Mouse (Mus musculus): ENCODE results near the gene Arpc1a. TPM values are rescaled to one million over a fixed set of nuclear protein-coding genes. Genes with fewer than 3 reads are reported as not detected.
"Not testable (repeated sequence)": the region's sequence is repeated elsewhere in the genome, so short reads cannot be mapped to it uniquely, and the experiment has no call there.

Arpc1a gene
- total and polyA plus RNA-seq, 3 experiments: 85.8 to 306 (median 187) TPM

DNA sequence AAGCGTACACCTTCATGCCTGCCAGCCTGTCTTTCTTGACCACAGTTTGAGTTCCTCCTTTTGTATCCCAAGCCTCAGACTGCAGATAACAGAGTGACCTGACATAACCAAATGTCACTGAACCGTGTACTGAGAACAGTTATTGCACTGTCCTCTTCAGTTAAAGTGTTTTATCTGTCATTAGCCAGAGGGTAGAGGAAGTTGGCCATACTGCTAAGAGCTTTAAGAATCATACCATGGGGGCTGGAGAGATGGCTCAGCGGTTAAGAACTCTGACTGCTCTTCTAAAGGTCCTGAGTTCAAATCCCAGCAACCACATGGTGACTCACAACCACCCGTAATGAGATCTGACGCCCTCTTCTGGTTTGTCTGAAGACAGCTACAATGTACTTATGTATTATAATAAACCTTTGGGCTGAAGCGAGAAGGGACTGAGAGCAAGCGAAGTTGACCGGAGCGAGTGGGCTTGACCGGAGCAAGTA lies 14.8 kb downstream of the Arpc1a start (continued):
- peak; percentile 88 for TF ChIP-seq POLR2AphosphoS2 (IDR thresholded peaks at IDR 0.05; ENCODE audit: low read length)
- TF ChIP-seq JUND (IDR thresholded peaks at IDR 0.05; ENCODE audit: low read depth, low read length): peak; percentile 67; the same call in 1 of the 2 replicates
- TF ChIP-seq SIN3A (IDR thresholded peaks at IDR 0.05; ENCODE audit: low read length): peak; percentile 79
- TF ChIP-seq TAL1 (IDR thresholded peaks at IDR 0.05; ENCODE audit: low read length): peak; percentile 86
- TF ChIP-seq E2F4 (IDR thresholded peaks at IDR 0.05; ENCODE audit: borderline replicate concordance, low read depth, low read length): no peak

- no peak overlapping the region for H3K4me3 ChIP-seq (ENCODE audit: control insufficient read depth in 1 of 2, insufficient read depth in 1 of 2, low read depth in 2 of 2, low read length in 2 of 2)
- peaks cover 28 to 31% of the 10 kb centered on the region in 2 experiments for H3K36me3 ChIP-seq (ENCODE audit: control insufficient read depth in 1 of 2, insufficient read depth in 2 of 2, low read length in 2 of 2)
- H3K79me2 ChIP-seq (ENCODE audit: control insufficient read depth, insufficient read depth, low read length, poor library complexity): no peaks in the 10 kb centered on the region
- no peaks in the 10 kb centered on the region for H3K27me3 ChIP-seq (ENCODE audit: control insufficient read depth in 1 of 2, insufficient read depth in 2 of 2, low read length in 2 of 2)
- H3K9ac ChIP-seq (ENCODE audit: control insufficient read depth, low read depth, low read length, poor library complexity, severe bottlenecking): no peak overlapping the region
- H3K4me1 ChIP-seq (ENCODE audit: control insufficient read depth in 1 of 2, insufficient read depth in 2 of 2, low read length in 2 of 2): peaks cover 13 to 35% of the 10 kb centered on the region in 2 experiments
- no peaks in the 10 kb centered on the region for H3K9me3 ChIP-seq (replicated peaks; ENCODE audit: insufficient read depth, low read length)
- no peak overlapping the region for H3K27ac ChIP-seq (ENCODE audit: control insufficient read depth, low read depth, low read length)
- TF ChIP-seq GABPA (IDR thresholded peaks at IDR 0.05; ENCODE audit: low read depth, low read length) (no peak), USF2 (IDR thresholded peaks at IDR 0.05; ENCODE audit: borderline replicate concordance in 1 of 2, insufficient read depth in 1 of 2, low read depth in 1 of 2, low read length in 2 of 2) (no peak), CHD2 (IDR thresholded peaks at IDR 0.05; ENCODE audit: low read length) (no peak), MEF2A (IDR thresholded peaks at IDR 0.05; ENCODE audit: extremely low read depth, insufficient replicate concordance, low read depth, low read length, poor library complexity, severe bottlenecking) (no peak), GATA1 (IDR thresholded peaks at IDR 0.05; ENCODE audit: low read depth, low read length) (no peak), ETS1 (IDR thresholded peaks at IDR 0.05; ENCODE audit: low read depth, low read length) (no peak), JUND (IDR thresholded peaks at IDR 0.05; ENCODE audit: low read depth, low read length) (no peak), MYB (IDR thresholded peaks at IDR 0.05; ENCODE audit: low read depth, low read length) (no peak), CTCF (IDR thresholded peaks at IDR 0.05 in 2 of 3, conservative IDR thresholded peaks at IDR 0.05 in 1 of 3; ENCODE audit: control insufficient read depth in 1 of 3, insufficient read depth in 1 of 3, low read depth in 2 of 3, low read length in 3 of 3, poor library complexity in 1 of 3, severe bottlenecking in 1 of 3) (no peak), TAL1 (IDR thresholded peaks at IDR 0.05; ENCODE audit: low read length) (no peak), RCOR1 (IDR thresholded peaks at IDR 0.05; ENCODE audit: low read depth, low read length) (no peak), RAD21 (IDR thresholded peaks at IDR 0.05; ENCODE audit: low read depth, low read length) (no peak), POLR2A (IDR thresholded peaks at IDR 0.05; ENCODE audit: control insufficient read depth in 1 of 2, insufficient read depth in 1 of 2, low read depth in 1 of 2, low read length in 2 of 2, poor library complexity in 1 of 2) (no peak), UBTF (IDR thresholded peaks at IDR 0.05; ENCODE audit: borderline replicate concordance, insufficient read depth, low read depth, low read length) (no peak), MAFK (IDR thresholded peaks at IDR 0.05; ENCODE audit: borderline replicate concordance, low read depth, low read length) (no peak), POLR2AphosphoS5 (IDR thresholded peaks at IDR 0.05; ENCODE audit: borderline replicate concordance, low read depth, low read length) (no peak), ZC3H11A (IDR thresholded peaks at IDR 0.05; ENCODE audit: low read depth, low read length) (no peak), POLR2AphosphoS2 (IDR thresholded peaks at IDR 0.05; ENCODE audit: low read length) (no peak), EP300 (IDR thresholded peaks at IDR 0.05; ENCODE audit: low read depth in 1 of 2, low read length in 2 of 2) (no peak)
- DNase-seq (ENCODE audit: low read depth, low spot score): no peak
Observed at GRCm38 (mm10) chr5:145100960-145101359, 17.3 kb downstream of the Arpc1a start.

- H3K27ac ChIP-seq (ENCODE audit: control insufficient read depth, low read depth, low read length); H3K9ac ChIP-seq (ENCODE audit: control insufficient read depth, low read depth, low read length, poor library complexity, severe bottlenecking); H3K4me3 ChIP-seq (ENCODE audit: control insufficient read depth in 1 of 2, insufficient read depth in 1 of 2, low read depth in 2 of 2, low read length in 2 of 2); H3K27me3 ChIP-seq (ENCODE audit: control insufficient read depth in 1 of 2, insufficient read depth in 2 of 2, low read length in 2 of 2); H3K9me3 ChIP-seq (replicated peaks; ENCODE audit: insufficient read depth, low read length); DNase-seq (ENCODE audit: low read depth, low spot score); H3K79me2 ChIP-seq (ENCODE audit: control insufficient read depth, insufficient read depth, low read length, poor library complexity): not testable (repeated sequence)
- peaks cover 11 to 31% of the 10 kb centered on the region in 2 experiments for H3K4me1 ChIP-seq (ENCODE audit: control insufficient read depth in 1 of 2, insufficient read depth in 2 of 2, low read length in 2 of 2)
- peaks cover 25 to 29% of the 10 kb centered on the region in 2 experiments for H3K36me3 ChIP-seq (ENCODE audit: control insufficient read depth in 1 of 2, insufficient read depth in 2 of 2, low read length in 2 of 2)
Observed at GRCm38 (mm10) chr5:145101451-145101850, 17.8 kb downstream of the Arpc1a start.
